Mouse (Mus musculus) right cerebral cortex, adult 18-20 months (tissue): Measurements from ENCODE around the gene Psmd1.

Experiments used
- DNase-seq: peaks from one replicate; pipeline ENCODE4 v3.0.0; 2022; ENCODE audit warnings: mixed read lengths

The Psmd1 gene

GRCm38 (mm10) chr1:86160479-86160878 lies 96.3 kb downstream of the Psmd1 start:
- no peak for DNase-seq

GRCm38 (mm10) chr1:86161061-86161460 lies 96.9 kb downstream of the Psmd1 start:
- no peak for DNase-seq

GRCm38 (mm10) chr1:86174602-86175001 lies 110.4 kb downstream of the Psmd1 start:
- DNase-seq: no peak

- DNase-seq: no peak
These were observed 111.9 kb downstream of the Psmd1 start for GRCm38 (mm10) chr1:86176066-86176465.

- peak; percentile 83 for DNase-seq
These were observed 114.5 kb downstream of the Psmd1 start for GRCm38 (mm10) chr1:86178462-86179253.

DNA sequence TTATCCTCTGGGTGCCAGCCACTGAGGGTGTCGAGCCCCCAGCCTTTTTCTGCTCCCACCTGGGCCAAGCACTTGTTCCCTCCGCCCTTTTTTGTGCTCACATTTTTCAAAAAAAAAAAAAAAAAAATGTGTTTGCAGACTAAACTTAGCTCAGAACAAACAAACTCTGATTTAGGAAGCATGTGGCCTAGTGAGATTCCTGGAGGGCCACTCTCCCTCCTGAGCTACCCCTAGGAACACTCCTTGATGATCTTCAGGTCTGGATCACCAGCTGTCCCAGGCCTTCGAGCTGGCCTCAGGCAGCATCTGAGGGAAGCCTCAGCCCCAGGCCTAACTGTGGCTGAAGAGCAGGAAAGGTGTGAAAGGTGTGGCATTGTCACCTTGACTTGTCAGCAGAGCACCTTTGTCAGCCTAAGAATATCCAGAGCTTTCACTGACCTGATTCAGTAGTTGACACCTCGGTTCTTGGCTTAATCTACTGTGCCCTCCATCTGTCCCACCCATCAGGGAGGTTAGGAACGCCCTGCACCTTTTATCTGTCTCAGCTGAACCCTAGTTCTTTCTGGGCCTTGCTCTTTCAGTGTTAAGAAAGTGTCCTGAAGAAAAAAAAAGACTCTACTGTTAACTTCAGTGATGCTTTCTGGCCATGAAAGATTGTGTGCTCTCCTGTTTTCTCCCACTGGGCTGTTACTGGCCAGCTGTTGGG lies 118.0 kb downstream of the Psmd1 start:
- no peak for DNase-seq

DNA sequence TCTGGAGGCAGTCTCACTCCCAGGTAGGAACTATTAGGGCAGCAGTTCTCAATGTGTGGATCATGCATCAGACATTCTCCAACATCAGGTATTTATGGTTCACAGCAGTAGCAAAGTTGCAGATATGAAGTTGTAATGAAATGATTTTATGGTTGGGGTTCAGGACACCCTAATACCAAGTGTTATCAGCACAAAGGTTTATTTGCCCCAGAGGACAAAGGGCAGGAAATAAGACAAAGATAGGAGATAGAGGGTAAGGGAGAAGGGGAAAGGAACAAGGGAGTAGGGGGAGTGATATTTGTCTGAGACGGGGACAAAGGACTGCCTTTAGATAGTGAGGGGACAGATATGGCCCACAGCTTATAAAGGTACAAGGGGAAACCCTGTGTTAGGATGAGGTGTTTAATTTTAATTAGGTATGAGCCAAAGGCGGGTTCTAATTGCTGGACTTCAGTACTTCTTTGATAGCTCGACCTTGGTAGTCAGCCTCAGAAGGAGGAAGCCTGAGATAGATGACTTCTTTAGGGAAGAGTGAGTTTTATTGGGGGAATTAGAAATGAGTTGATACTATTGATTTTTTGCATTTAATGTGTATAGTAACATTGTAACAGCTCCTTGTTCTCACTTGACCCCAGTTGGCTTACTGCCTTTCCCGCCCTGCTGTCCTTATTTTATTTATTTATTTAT lies 119.5 kb downstream of the Psmd1 start:
- no peak for DNase-seq

GRCm38 (mm10) chr1:86186762-86187161 lies 122.6 kb downstream of the Psmd1 start:
- no peak for DNase-seq

- DNase-seq: no peak
These were observed 123.7 kb downstream of the Psmd1 start for GRCm38 (mm10) chr1:86187856-86188255.

DNA sequence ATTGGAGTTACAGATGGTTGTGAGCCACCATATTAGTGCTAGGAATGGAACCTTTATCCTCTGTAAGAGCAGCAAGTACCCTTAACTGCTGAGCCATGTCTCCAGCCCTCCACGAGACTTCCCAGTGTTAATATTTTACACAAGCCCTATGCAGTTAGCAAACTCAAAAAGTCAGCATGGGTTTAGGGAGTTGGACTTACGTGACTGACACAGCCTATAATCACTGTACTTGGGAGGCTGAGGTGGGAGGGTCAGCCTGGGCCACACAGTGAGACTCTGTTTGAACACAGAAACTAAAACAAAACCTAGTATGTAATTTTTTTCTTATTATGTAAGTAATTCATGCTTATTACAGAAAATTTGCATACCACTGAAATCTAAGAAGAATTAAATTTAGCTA lies 124.1 kb downstream of the Psmd1 start:
- DNase-seq: no peak
